Mouse (Mus musculus): ENCODE measurements around the gene Osbpl10. TPM values are rescaled to one million over a fixed set of nuclear protein-coding genes. Genes with fewer than 3 reads are reported as not detected.

The Osbpl10 gene
- polyA plus RNA-seq, 1 experiment from 2014 or later, result 2.0 TPM

GRCm38 (mm10) chr9:115097340-115097739 lies 119.0 kb downstream of the Osbpl10 start:
- DNase-seq, result no peak
- Histone ChIP-seq H3K4me3 (replicated peaks; ENCODE audit: low read depth, low read length) (no peak overlapping the region), H3K27ac (replicated peaks; ENCODE audit: low read depth, low read length) (no peak overlapping the region), H3K9me3 (ENCODE audit: control insufficient read depth, low read length) (no peaks in the 10 kb centered on the region), H3K4me2 (ENCODE audit: low read length) (no peak overlapping the region), H3K36me3 (ENCODE audit: control insufficient read depth, insufficient read depth, low read length) (no peaks in the 10 kb centered on the region), H3K9ac (replicated peaks; ENCODE audit: low read length) (no peak overlapping the region), H3K4me1 (ENCODE audit: control insufficient read depth, insufficient read depth, low read length) (no peaks in the 10 kb centered on the region), H3K27me3 (ENCODE audit: control insufficient read depth, insufficient read depth, low read length) (no peaks in the 10 kb centered on the region)
- no peak for ATAC-seq (ENCODE audit: low FRiP score, low TSS enrichment)
- WGBS, result 84% methylated on average over 4 of the region's 4 CpGs

- Histone ChIP-seq H3K36me3 (ENCODE audit: control insufficient read depth, insufficient read depth, low read length) (no peaks in the 10 kb centered on the region), H3K4me1 (ENCODE audit: control insufficient read depth, insufficient read depth, low read length) (no peaks in the 10 kb centered on the region), H3K9ac (replicated peaks; ENCODE audit: low read length) (no peak overlapping the region), H3K27ac (replicated peaks; ENCODE audit: low read depth, low read length) (no peak overlapping the region), H3K4me3 (replicated peaks; ENCODE audit: low read depth, low read length) (no peak overlapping the region), H3K4me2 (ENCODE audit: low read length) (no peak overlapping the region), H3K9me3 (ENCODE audit: control insufficient read depth, low read length) (no peaks in the 10 kb centered on the region), H3K27me3 (ENCODE audit: control insufficient read depth, insufficient read depth, low read length) (no peaks in the 10 kb centered on the region)
- ATAC-seq (ENCODE audit: low FRiP score, low TSS enrichment), result no peak
- DNase-seq, result no peak
- 85% methylated on average over 15 of the region's 15 CpGs for WGBS
These were observed 122.0 kb downstream of the Osbpl10 start for GRCm38 (mm10) chr9:115100181-115100915.

- WGBS, result 52% methylated on average over 7 of the region's 7 CpGs
- Histone ChIP-seq H3K9ac (replicated peaks; ENCODE audit: low read length) (no peak overlapping the region), H3K36me3 (ENCODE audit: control insufficient read depth, insufficient read depth, low read length) (no peaks in the 10 kb centered on the region), H3K27me3 (ENCODE audit: control insufficient read depth, insufficient read depth, low read length) (no peaks in the 10 kb centered on the region), H3K9me3 (ENCODE audit: control insufficient read depth, low read length) (no peaks in the 10 kb centered on the region), H3K4me3 (replicated peaks; ENCODE audit: low read depth, low read length) (no peak overlapping the region), H3K27ac (replicated peaks; ENCODE audit: low read depth, low read length) (no peak overlapping the region), H3K4me2 (ENCODE audit: low read length) (no peak overlapping the region), H3K4me1 (ENCODE audit: control insufficient read depth, insufficient read depth, low read length) (no peaks in the 10 kb centered on the region)
- peak; percentile 65 for DNase-seq
- ATAC-seq (ENCODE audit: low FRiP score, low TSS enrichment), result no peak
These were observed 129.1 kb downstream of the Osbpl10 start for GRCm38 (mm10) chr9:115107430-115107829.

GRCm38 (mm10) chr9:115110655-115111054 lies 132.3 kb downstream of the Osbpl10 start:
- no peak overlapping the region for H3K9ac ChIP-seq (replicated peaks; ENCODE audit: low read length)
- no peaks in the 10 kb centered on the region for H3K36me3 ChIP-seq (ENCODE audit: control insufficient read depth, insufficient read depth, low read length)
- WGBS, result 63% methylated on average over 3 of the region's 3 CpGs
- no peaks in the 10 kb centered on the region for H3K4me1 ChIP-seq (ENCODE audit: control insufficient read depth, insufficient read depth, low read length)
- no peaks in the 10 kb centered on the region for H3K27me3 ChIP-seq (ENCODE audit: control insufficient read depth, insufficient read depth, low read length)
- H3K4me2 ChIP-seq (ENCODE audit: low read length), result no peak overlapping the region
- no peak overlapping the region for H3K27ac ChIP-seq (replicated peaks; ENCODE audit: low read depth, low read length)
- H3K9me3 ChIP-seq (ENCODE audit: control insufficient read depth, low read length), result no peaks in the 10 kb centered on the region
- no peak overlapping the region for H3K4me3 ChIP-seq (replicated peaks; ENCODE audit: low read depth, low read length)
- no peak for DNase-seq
- ATAC-seq (ENCODE audit: low FRiP score, low TSS enrichment), result no peak

GRCm38 (mm10) chr9:115117314-115117713 lies 138.9 kb downstream of the Osbpl10 start:
- DNase-seq, result peak; percentile 26
- H3K27me3 ChIP-seq (ENCODE audit: control insufficient read depth, insufficient read depth, low read length), result no peaks in the 10 kb centered on the region
- H3K27ac ChIP-seq (replicated peaks; ENCODE audit: low read depth, low read length), result no peak overlapping the region
- ATAC-seq (ENCODE audit: low FRiP score, low TSS enrichment), result no peak
- no peaks in the 10 kb centered on the region for H3K36me3 ChIP-seq (ENCODE audit: control insufficient read depth, insufficient read depth, low read length)
- no peak overlapping the region for H3K4me2 ChIP-seq (ENCODE audit: low read length)
- no peak overlapping the region for H3K9ac ChIP-seq (replicated peaks; ENCODE audit: low read length)
- H3K4me3 ChIP-seq (replicated peaks; ENCODE audit: low read depth, low read length), result no peak overlapping the region
- H3K4me1 ChIP-seq (ENCODE audit: control insufficient read depth, insufficient read depth, low read length), result 0 out of 2 replicates have a peak, but pooled peaks cover 5% of the 10 kb centered on the region
- no peaks in the 10 kb centered on the region for H3K9me3 ChIP-seq (ENCODE audit: control insufficient read depth, low read length)
- WGBS, result 74% methylated on average over 10 of the region's 10 CpGs

GRCm38 (mm10) chr9:115120276-115120675 lies 141.9 kb downstream of the Osbpl10 start:
- 76% methylated on average over 5 of the region's 5 CpGs for WGBS
- Histone ChIP-seq H3K27ac (replicated peaks; ENCODE audit: low read depth, low read length) (no peak overlapping the region), H3K9ac (replicated peaks; ENCODE audit: low read length) (no peak overlapping the region), H3K4me3 (replicated peaks; ENCODE audit: low read depth, low read length) (no peak overlapping the region), H3K9me3 (ENCODE audit: control insufficient read depth, low read length) (no peaks in the 10 kb centered on the region), H3K36me3 (ENCODE audit: control insufficient read depth, insufficient read depth, low read length) (no peaks in the 10 kb centered on the region), H3K4me2 (ENCODE audit: low read length) (no peak overlapping the region), H3K27me3 (ENCODE audit: control insufficient read depth, insufficient read depth, low read length) (no peaks in the 10 kb centered on the region), H3K4me1 (ENCODE audit: control insufficient read depth, insufficient read depth, low read length) (0 out of 2 replicates have a peak, but pooled peaks cover 5% of the 10 kb centered on the region)
- peak; percentile 44 for DNase-seq
- ATAC-seq (ENCODE audit: low FRiP score, low TSS enrichment), result no peak

GRCm38 (mm10) chr9:115120678-115121224 lies 142.4 kb downstream of the Osbpl10 start:
- Histone ChIP-seq H3K9me3 (ENCODE audit: control insufficient read depth, low read length) (no peaks in the 10 kb centered on the region), H3K4me2 (ENCODE audit: low read length) (no peak overlapping the region), H3K4me1 (ENCODE audit: control insufficient read depth, insufficient read depth, low read length) (0 out of 2 replicates have a peak, but pooled peaks cover 5% of the 10 kb centered on the region), H3K4me3 (replicated peaks; ENCODE audit: low read depth, low read length) (no peak overlapping the region), H3K27me3 (ENCODE audit: control insufficient read depth, insufficient read depth, low read length) (no peaks in the 10 kb centered on the region), H3K9ac (replicated peaks; ENCODE audit: low read length) (no peak overlapping the region), H3K27ac (replicated peaks; ENCODE audit: low read depth, low read length) (no peak overlapping the region), H3K36me3 (ENCODE audit: control insufficient read depth, insufficient read depth, low read length) (no peaks in the 10 kb centered on the region)
- WGBS, result 64% methylated on average over 17 of the region's 17 CpGs
- peak; percentile 81 for DNase-seq
- no peak for ATAC-seq (ENCODE audit: low FRiP score, low TSS enrichment)

GRCm38 (mm10) chr9:115127342-115127741 lies 149.0 kb downstream of the Osbpl10 start:
- peaks cover 4% of the 10 kb centered on the region; the same call in 1 of the 2 replicates for H3K4me1 ChIP-seq (ENCODE audit: control insufficient read depth, insufficient read depth, low read length)
- WGBS, result 34% methylated on average over 10 of the region's 10 CpGs

GRCm38 (mm10) chr9:115133926-115134325 lies 155.6 kb downstream of the Osbpl10 start:
- H3K27me3 ChIP-seq (ENCODE audit: control insufficient read depth, insufficient read depth, low read length), result no peaks in the 10 kb centered on the region
- H3K27ac ChIP-seq (replicated peaks; ENCODE audit: low read depth, low read length), result no peak overlapping the region
- no peaks in the 10 kb centered on the region for H3K36me3 ChIP-seq (ENCODE audit: control insufficient read depth, insufficient read depth, low read length)
- no peaks in the 10 kb centered on the region for H3K4me1 ChIP-seq (ENCODE audit: control insufficient read depth, insufficient read depth, low read length)
- ATAC-seq (ENCODE audit: low FRiP score, low TSS enrichment) (no peak), DNase-seq (no peak)
- H3K4me3 ChIP-seq (replicated peaks; ENCODE audit: low read depth, low read length), result no peak overlapping the region
- H3K9ac ChIP-seq (replicated peaks; ENCODE audit: low read length), result no peak overlapping the region
- H3K4me2 ChIP-seq (ENCODE audit: low read length), result no peak overlapping the region
- H3K9me3 ChIP-seq (ENCODE audit: control insufficient read depth, low read length), result no peaks in the 10 kb centered on the region
- 60% methylated on average over 2 of the region's 2 CpGs for WGBS

More at GRCm38 (mm10) chr9:115127342-115127741, 149.0 kb downstream of the Osbpl10 start:
- DNase-seq, result peak; percentile 12
- Histone ChIP-seq H3K4me3 (replicated peaks; ENCODE audit: low read depth, low read length) (no peak overlapping the region), H3K27ac (replicated peaks; ENCODE audit: low read depth, low read length) (no peak overlapping the region), H3K9ac (replicated peaks; ENCODE audit: low read length) (no peak overlapping the region), H3K36me3 (ENCODE audit: control insufficient read depth, insufficient read depth, low read length) (no peaks in the 10 kb centered on the region), H3K27me3 (ENCODE audit: control insufficient read depth, insufficient read depth, low read length) (no peaks in the 10 kb centered on the region), H3K4me2 (ENCODE audit: low read length) (no peak overlapping the region), H3K9me3 (ENCODE audit: control insufficient read depth, low read length) (no peaks in the 10 kb centered on the region)
- no peak for ATAC-seq (ENCODE audit: low FRiP score, low TSS enrichment)
